Mouse (Mus musculus): ENCODE results near the gene Ncoa3. TPM values are rescaled to one million over a fixed set of nuclear protein-coding genes. Genes with fewer than 3 reads are reported as not detected.
"Not testable (repeated sequence)": the region's sequence is repeated elsewhere in the genome, so short reads cannot be mapped to it uniquely, and the experiment has no call there.

Gene Ncoa3
- polyA plus RNA-seq, 1 experiment from 2014 or later, result 3.9 TPM

DNA sequence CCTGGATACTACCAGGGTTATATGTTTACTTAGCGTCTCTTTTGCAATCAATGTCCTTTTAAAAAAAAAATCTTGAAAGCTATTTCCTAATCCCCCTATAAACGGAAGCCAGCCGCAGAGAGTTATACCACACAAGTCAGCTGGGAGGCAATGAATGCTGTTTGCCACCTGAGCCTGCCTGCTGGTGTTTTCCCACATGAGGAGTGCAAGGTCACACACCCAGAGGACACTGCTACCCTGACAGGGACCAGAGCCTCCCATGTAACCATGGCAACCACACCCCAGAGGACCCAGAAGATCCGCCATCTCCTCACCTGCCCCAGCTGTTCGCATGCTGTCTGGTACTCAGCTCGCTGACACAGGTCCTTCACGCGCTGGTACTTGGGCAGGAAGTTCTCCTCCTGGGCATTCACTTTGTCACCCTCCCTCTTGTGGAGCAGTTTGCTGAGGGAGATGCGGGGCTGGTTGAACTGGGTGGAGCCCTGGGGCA is 91.2 kb downstream of the Ncoa3 start:
- H3K9me3 ChIP-seq (ENCODE audit: low read length), result no peaks in the 10 kb centered on the region
- 55% methylated on average over 9 of the region's 9 CpGs for WGBS (ENCODE audit: insufficient replicate concordance)
- H3K4me3 ChIP-seq (ENCODE audit: low read depth, low read length), result no peak overlapping the region
- peak; percentile 26 for DNase-seq
- no peaks in the 10 kb centered on the region for H3K36me3 ChIP-seq (replicated peaks; ENCODE audit: insufficient read depth, low read length)
- no peak overlapping the region for H3K9ac ChIP-seq (replicated peaks)
- peaks cover 11% of the 10 kb centered on the region; the same call in 1 of the 2 replicates for H3K4me1 ChIP-seq (ENCODE audit: insufficient read depth)
- H3K27me3 ChIP-seq (ENCODE audit: insufficient read depth, low read length), result no peaks in the 10 kb centered on the region
- peak; percentile 52 for ATAC-seq
- no peak; the same call in 1 of the 2 replicates for TF ChIP-seq EP300 (IDR thresholded peaks at IDR 0.05; ENCODE audit: low read depth)
- TF ChIP-seq CTCF (IDR thresholded peaks at IDR 0.05; ENCODE audit: low read depth), result no peak
- H3K27ac ChIP-seq (ENCODE audit: low read depth), result no peak overlapping the region
- no peak overlapping the region for H3K4me2 ChIP-seq (ENCODE audit: low read depth, low read length)

DNA sequence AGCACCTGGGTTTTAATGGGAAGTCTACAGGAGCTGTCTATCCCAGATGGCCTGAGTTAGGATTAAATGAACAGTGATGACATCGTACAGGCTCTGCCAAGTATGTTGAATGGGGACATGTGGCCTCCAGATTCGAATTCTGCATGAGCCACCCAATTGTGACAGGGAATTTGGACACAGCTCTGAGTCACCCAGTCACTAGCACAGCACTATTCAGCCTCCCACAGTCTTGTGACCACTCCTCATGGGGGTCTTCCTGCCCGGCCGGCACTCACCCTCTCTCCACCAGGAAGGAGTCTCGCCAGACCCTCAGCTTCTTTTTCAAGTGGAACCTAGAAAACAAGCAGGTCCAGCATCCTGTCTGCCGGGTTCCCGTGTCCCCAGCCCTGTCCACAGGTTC is 91.7 kb downstream of the Ncoa3 start:
- ATAC-seq, result no peak
- H3K27me3 ChIP-seq (ENCODE audit: insufficient read depth, low read length), result no peaks in the 10 kb centered on the region
- no peak overlapping the region for H3K27ac ChIP-seq (ENCODE audit: low read depth)
- H3K36me3 ChIP-seq (replicated peaks; ENCODE audit: insufficient read depth, low read length), result no peaks in the 10 kb centered on the region
- WGBS (ENCODE audit: insufficient replicate concordance), result 77% methylated on average over 7 of the region's 7 CpGs
- H3K4me3 ChIP-seq (ENCODE audit: low read depth, low read length), result no peak overlapping the region
- H3K9me3 ChIP-seq (ENCODE audit: low read length), result no peaks in the 10 kb centered on the region
- no peak overlapping the region for H3K4me2 ChIP-seq (ENCODE audit: low read depth, low read length)
- DNase-seq, result no peak
- peaks cover 11% of the 10 kb centered on the region; the same call in 1 of the 2 replicates for H3K4me1 ChIP-seq (ENCODE audit: insufficient read depth)
- TF ChIP-seq EP300 (IDR thresholded peaks at IDR 0.05; ENCODE audit: low read depth), result no peak
- no peak for TF ChIP-seq CTCF (IDR thresholded peaks at IDR 0.05; ENCODE audit: low read depth)
- no peak overlapping the region for H3K9ac ChIP-seq (replicated peaks)

DNA sequence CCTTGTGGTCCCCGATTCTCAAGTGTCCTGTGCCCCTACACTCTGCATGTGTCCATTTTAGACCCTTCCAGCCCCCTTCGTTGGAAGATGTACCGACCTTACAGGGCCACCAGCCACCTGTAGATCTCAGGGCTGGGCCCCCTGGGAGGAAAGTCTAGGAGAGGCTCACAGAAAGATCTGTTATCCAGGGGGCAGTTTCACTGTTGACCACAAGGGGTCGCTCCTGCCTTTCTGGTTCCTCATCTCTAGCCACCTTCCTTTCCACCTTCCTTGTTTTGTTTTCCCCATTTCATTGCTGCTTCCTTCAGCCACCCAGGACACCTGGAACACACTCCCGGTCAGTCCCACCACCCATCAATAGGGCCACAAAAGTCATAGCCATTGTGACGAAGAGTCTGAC is 92.5 kb downstream of the Ncoa3 start:
- not testable (repeated sequence) for H3K9me3 ChIP-seq (ENCODE audit: low read length); H3K27me3 ChIP-seq (ENCODE audit: insufficient read depth, low read length); H3K27ac ChIP-seq (ENCODE audit: low read depth); H3K4me3 ChIP-seq (ENCODE audit: low read depth, low read length); H3K4me2 ChIP-seq (ENCODE audit: low read depth, low read length); H3K9ac ChIP-seq (replicated peaks); ATAC-seq; H3K4me1 ChIP-seq (ENCODE audit: insufficient read depth); H3K36me3 ChIP-seq (replicated peaks; ENCODE audit: insufficient read depth, low read length)
- 30% methylated on average over 6 of the region's 6 CpGs for WGBS (ENCODE audit: insufficient replicate concordance)
- peak; percentile 81 for TF ChIP-seq CTCF (IDR thresholded peaks at IDR 0.05; ENCODE audit: low read depth)
- DNase-seq, result peak; percentile 76

DNA sequence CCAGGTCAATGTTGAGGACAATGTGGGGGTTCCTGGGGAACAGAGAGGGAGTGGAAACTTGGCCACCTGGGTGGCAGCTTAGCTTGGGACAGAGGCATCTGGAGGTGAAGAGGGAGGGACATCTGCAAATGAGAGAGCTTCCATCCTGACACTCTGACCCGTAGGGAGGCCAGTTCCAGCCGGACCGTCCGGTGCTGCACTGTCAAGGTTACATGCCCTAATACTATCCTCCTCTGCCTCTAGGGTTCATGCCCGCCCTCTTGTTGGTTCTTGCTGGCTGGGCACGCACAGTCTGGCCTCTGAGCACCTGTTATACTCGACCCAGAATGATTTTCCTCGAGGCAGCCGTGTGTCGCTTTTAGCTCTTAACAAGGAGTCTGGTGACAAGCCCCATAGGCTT is 93.3 kb downstream of the Ncoa3 start:
- H3K27ac ChIP-seq (ENCODE audit: low read depth), result no peak overlapping the region

DNA sequence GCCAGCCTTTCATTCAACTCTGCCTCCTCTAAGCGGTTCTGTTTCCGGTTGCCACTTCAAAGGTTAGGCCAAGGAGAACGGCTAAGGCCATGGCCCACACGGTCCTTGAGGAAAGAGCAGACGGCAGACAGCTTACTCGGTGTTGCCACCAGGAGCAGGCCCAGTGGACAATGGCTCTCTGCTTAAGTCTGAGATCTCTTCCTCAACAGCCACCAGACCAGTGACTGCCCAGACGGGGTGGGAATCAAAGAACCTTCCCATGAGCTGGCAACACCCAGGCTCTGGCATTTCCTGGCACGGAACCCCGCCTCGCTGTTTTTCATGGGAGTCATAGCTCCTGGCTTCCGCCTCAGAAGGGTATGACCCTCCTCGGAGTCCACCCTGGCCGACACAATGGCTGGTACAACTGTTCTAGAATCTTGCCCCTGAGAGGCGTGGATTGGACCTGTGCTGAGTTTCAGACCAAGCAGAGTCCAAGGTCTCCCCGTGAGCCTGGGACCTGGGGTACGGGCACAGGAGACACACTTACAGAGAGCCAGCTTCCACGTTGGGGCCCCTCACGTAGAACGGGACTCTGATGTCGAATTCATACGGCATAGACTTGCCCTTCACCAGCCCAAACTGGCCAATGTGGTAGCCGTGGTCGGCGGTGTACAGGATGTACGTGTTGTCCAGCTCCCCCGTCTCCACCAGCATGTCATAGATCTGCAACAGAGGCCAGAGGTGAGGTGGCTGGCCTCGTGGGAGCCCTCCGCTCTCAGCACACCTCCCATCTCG is 94.2 kb downstream of the Ncoa3 start:
- no peak for TF ChIP-seq EP300 (IDR thresholded peaks at IDR 0.05; ENCODE audit: low read depth)
- no peak for TF ChIP-seq CTCF (IDR thresholded peaks at IDR 0.05; ENCODE audit: low read depth)
- no peak overlapping the region for H3K9ac ChIP-seq (replicated peaks)
- no peaks in the 10 kb centered on the region for H3K9me3 ChIP-seq (ENCODE audit: low read length)
- H3K4me1 ChIP-seq (ENCODE audit: insufficient read depth), result peaks cover 3% of the 10 kb centered on the region; the same call in 1 of the 2 replicates
- no peak overlapping the region for H3K4me3 ChIP-seq (ENCODE audit: low read depth, low read length)
- DNase-seq (no peak), ATAC-seq (no peak)
- no peak overlapping the region for H3K4me2 ChIP-seq (ENCODE audit: low read depth, low read length)
- no peaks in the 10 kb centered on the region for H3K27me3 ChIP-seq (ENCODE audit: insufficient read depth, low read length)
- H3K27ac ChIP-seq (ENCODE audit: low read depth), result no peak overlapping the region
- WGBS (ENCODE audit: insufficient replicate concordance), result 76% methylated on average over 29 of the region's 29 CpGs
- H3K36me3 ChIP-seq (replicated peaks; ENCODE audit: insufficient read depth, low read length), result no peaks in the 10 kb centered on the region

More for the DNA sequence above, 93.3 kb downstream of the Ncoa3 start:
- no peak for ATAC-seq
- H3K9ac ChIP-seq (replicated peaks), result no peak overlapping the region
- H3K27me3 ChIP-seq (ENCODE audit: insufficient read depth, low read length), result no peaks in the 10 kb centered on the region
- WGBS (ENCODE audit: insufficient replicate concordance), result 81% methylated on average over 10 of the region's 10 CpGs
- no peaks in the 10 kb centered on the region for H3K36me3 ChIP-seq (replicated peaks; ENCODE audit: insufficient read depth, low read length)
- H3K4me2 ChIP-seq (ENCODE audit: low read depth, low read length), result no peak overlapping the region
- H3K9me3 ChIP-seq (ENCODE audit: low read length), result no peaks in the 10 kb centered on the region
- H3K4me3 ChIP-seq (ENCODE audit: low read depth, low read length), result no peak overlapping the region
- DNase-seq, result no peak
- H3K4me1 ChIP-seq (ENCODE audit: insufficient read depth), result peaks cover 3% of the 10 kb centered on the region; the same call in 1 of the 2 replicates
- TF ChIP-seq EP300 (IDR thresholded peaks at IDR 0.05; ENCODE audit: low read depth), result no peak
- TF ChIP-seq CTCF (IDR thresholded peaks at IDR 0.05; ENCODE audit: low read depth), result no peak

DNA sequence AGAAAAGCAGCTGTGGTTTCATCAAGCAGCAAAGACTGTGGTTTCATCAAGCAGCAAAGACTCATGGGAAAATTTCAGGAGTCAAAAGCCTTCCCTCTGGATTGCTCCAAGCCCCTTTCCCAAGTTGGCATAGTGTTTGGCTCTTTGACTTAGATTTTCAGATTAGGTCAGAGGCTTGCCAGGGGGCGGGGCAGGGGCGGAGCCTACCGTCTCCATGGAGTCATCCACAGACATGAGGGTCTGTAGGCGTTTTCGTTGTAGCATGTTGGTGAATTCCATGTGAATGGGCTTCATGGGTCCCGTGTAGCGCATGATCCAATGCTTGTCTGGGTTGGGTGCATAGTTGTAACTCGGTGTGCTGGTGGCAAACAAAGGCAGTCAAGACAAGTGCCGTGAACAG is 96.6 kb downstream of the Ncoa3 start:
- ATAC-seq (no peak), DNase-seq (no peak)
- Histone ChIP-seq H3K4me3 (ENCODE audit: low read depth, low read length) (no peak overlapping the region), H3K9me3 (ENCODE audit: low read length) (no peaks in the 10 kb centered on the region), H3K4me2 (ENCODE audit: low read depth, low read length) (no peak overlapping the region), H3K9ac (replicated peaks) (no peak overlapping the region), H3K4me1 (ENCODE audit: insufficient read depth) (peaks cover 10% of the 10 kb centered on the region), H3K27ac (ENCODE audit: low read depth) (no peak overlapping the region), H3K36me3 (replicated peaks; ENCODE audit: insufficient read depth, low read length) (no peaks in the 10 kb centered on the region), H3K27me3 (ENCODE audit: insufficient read depth, low read length) (no peaks in the 10 kb centered on the region)
- 78% methylated on average over 9 of the region's 9 CpGs for WGBS (ENCODE audit: insufficient replicate concordance)
- TF ChIP-seq EP300 (IDR thresholded peaks at IDR 0.05; ENCODE audit: low read depth) (no peak), CTCF (IDR thresholded peaks at IDR 0.05; ENCODE audit: low read depth) (no peak)

Measured in liver, postnatal 0 days (tissue).